Comparison of ENCODE assay signal across 13 mouse cellular contexts in the genomic region with DNA sequence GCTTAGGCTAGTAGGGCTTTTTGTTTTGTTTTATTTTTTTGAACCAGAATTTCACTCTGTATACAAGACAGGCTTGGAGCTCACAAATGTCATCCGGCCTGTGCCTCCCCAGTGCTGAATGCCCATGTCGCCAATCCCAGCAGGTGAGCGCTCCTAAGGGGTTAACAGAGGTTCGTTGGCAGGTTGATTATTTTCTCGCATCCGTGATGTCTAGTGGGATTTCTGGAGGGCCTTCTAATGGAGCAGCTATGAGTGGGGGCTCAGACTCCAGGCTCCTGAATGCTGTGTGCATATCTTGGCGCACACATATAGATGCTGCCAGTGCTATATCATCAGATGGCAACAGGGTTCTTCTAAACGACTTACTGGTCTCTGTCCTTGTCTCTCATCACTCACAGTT.
A peak's percentile ranks its signal among the peaks of the same experiment; 100 is the strongest.
DNase-seq lines count a peak whose midpoint lies in the region; ATAC-seq and TF ChIP-seq lines count a peak whose summit lies in the region.
"Had no signal": no experiment of that assay in that cellular context is flagged by ENCODE, and none has a peak within 500 bp of the region (broad histone marks: within the 10 kb centered on the region; RNA-seq: fewer than 3 reads in every experiment).

No protein-coding gene starts in this region.

- H3K27ac ChIP-seq in forebrain, embryonic 13.5 days: no peak overlapping the region
- H3K27ac ChIP-seq in midbrain, embryonic 10.5 days (replicated peaks): no peak overlapping the region
- H3K27ac ChIP-seq: heart, embryonic 15.5 days; kidney, embryonic 15.5 days had no signal

- peak; percentile 53 to 63 for DNase-seq in cerebellum, adult 18-20 months
- DNase-seq in cerebellum, adult 8-10 months: no peak
- DNase-seq in midbrain, embryonic 10.5 days (ENCODE audit: low spot score): no peak
- DNase-seq in thymus, postnatal 36 days: no peak
- no peak for DNase-seq in spleen, adult 12 weeks (ENCODE audit: low spot score)
- DNase-seq in layer of hippocampus, adult 9-11 months: no peak
- DNase-seq: lung, postnatal 14 days had no signal

- H3K27me3 ChIP-seq in E14TG2a.4 (ENCODE audit: insufficient read depth, low read length): no peaks in the 10 kb centered on the region
- no peaks in the 10 kb centered on the region for H3K27me3 ChIP-seq in forebrain, embryonic 13.5 days
- H3K27me3 ChIP-seq in midbrain, embryonic 10.5 days (ENCODE audit: low read depth, poor library complexity, severe bottlenecking): peaks cover 10% of the 10 kb centered on the region
- H3K27me3 ChIP-seq: heart, embryonic 15.5 days; kidney, embryonic 15.5 days had no signal

- H3K4me1 ChIP-seq in E14TG2a.4 (replicated peaks; ENCODE audit: low read depth, low read length): peaks cover 89% of the 10 kb centered on the region
- peaks cover 70% of the 10 kb centered on the region for H3K4me1 ChIP-seq in forebrain, embryonic 13.5 days
- peaks cover 42% of the 10 kb centered on the region for H3K4me1 ChIP-seq in midbrain, embryonic 10.5 days

- peak overlapping the region; percentile 49 for H3K9ac ChIP-seq in forebrain, embryonic 13.5 days
- H3K9ac ChIP-seq: heart, embryonic 15.5 days; kidney, embryonic 15.5 days had no signal

- H3K4me2 ChIP-seq in forebrain, embryonic 13.5 days: peak overlapping the region; percentile 63
- H3K4me2 ChIP-seq: heart, embryonic 15.5 days had no signal

- peak overlapping the region; percentile 84 for H3K4me3 ChIP-seq in E14TG2a.4 (replicated peaks; ENCODE audit: low read length)
- peak overlapping the region; percentile 48 for H3K4me3 ChIP-seq in forebrain, embryonic 13.5 days
- H3K4me3 ChIP-seq in midbrain, embryonic 10.5 days: peak overlapping the region; percentile 32; the same call in 1 of the 2 replicates
- H3K4me3 ChIP-seq: heart, embryonic 15.5 days; kidney, embryonic 15.5 days had no signal

- H3K9me3 ChIP-seq in E14TG2a.4 (ENCODE audit: low read length): no peaks in the 10 kb centered on the region
- no peaks in the 10 kb centered on the region for H3K9me3 ChIP-seq in forebrain, embryonic 13.5 days (replicated peaks)
- no peaks in the 10 kb centered on the region for H3K9me3 ChIP-seq in midbrain, embryonic 10.5 days (replicated peaks)
- H3K9me3 ChIP-seq: heart, embryonic 15.5 days; kidney, embryonic 15.5 days had no signal

- H3K36me3 ChIP-seq in E14TG2a.4 (ENCODE audit: insufficient read depth, low read length): peaks cover 33% of the 10 kb centered on the region
- H3K36me3 ChIP-seq in forebrain, embryonic 13.5 days (ENCODE audit: poor library complexity, severe bottlenecking): no peaks in the 10 kb centered on the region
- H3K36me3 ChIP-seq in midbrain, embryonic 10.5 days: no peaks in the 10 kb centered on the region
- H3K36me3 ChIP-seq: G1E; heart, embryonic 15.5 days; kidney, embryonic 15.5 days had no signal

- no peak for TF ChIP-seq CTCF in E14TG2a.4 (conservative IDR thresholded peaks at IDR 0.05; ENCODE audit: low read length)

- 45% methylated on average over 8 of the region's 8 CpGs for WGBS in forebrain, embryonic 13.5 days
- WGBS in midbrain, embryonic 10.5 days: 78% methylated on average over 8 of the region's 8 CpGs

- ATAC-seq in forebrain, embryonic 13.5 days: no peak
- ATAC-seq: activated CD4-positive, CD25-positive, alpha-beta regulatory T cell, adult 4 months had no signal

Comparison
In these comparisons a context has a peak if more than half of its experiments do, and no peak if none do; other contexts are left out.
1. DNase-seq: peak in cerebellum, adult 18-20 months (2 of 2); none in cerebellum, adult 8-10 months (single experiment), midbrain, embryonic 10.5 days (single experiment), thymus, postnatal 36 days (0 of 2), spleen, adult 12 weeks (single experiment) and layer of hippocampus, adult 9-11 months (single experiment).
2. H3K4me3 ChIP-seq: peak in every context shown above with its lines; median percentile 84 in E14TG2a.4; 48 in forebrain, embryonic 13.5 days; 32 in midbrain, embryonic 10.5 days.